Mouse (Mus musculus) embryo, embryonic 10.5 days (tissue): ENCODE data around the gene Pck1.

ENCODE experiments used
- DNase-seq: peaks from one replicate; pipeline ENCODE4 v3.0.0-alpha.2; 2015; ENCODE audit warnings: low spot score

The Pck1 gene

GRCm38 (mm10) chr2:173151352-173151751, 1.5 kb upstream of the Pck1 start:
- no peak for DNase-seq

DNA sequence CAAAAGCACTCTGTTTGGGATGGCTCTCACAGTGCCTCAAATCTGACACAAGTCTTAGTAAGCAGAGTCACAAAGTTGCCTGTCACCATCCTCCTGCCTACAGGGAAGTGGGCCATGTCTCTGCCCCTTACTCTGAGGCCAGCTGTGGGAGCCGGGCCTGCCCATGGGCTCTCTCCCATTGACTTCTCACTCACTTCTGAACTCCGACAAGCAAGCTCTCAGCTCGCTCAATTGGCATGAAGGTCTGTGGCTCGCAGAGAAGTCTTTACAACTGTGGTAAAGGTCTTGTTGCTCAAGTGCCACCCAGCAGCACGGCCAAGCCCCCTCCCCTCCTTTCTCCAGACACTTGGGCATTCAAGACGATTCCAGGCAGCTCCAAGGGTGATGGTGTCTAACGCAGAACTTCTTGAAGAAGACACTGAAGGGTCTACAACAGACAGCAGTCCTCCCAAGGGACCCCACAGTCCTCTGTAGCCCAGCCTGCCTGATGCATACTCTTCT, 1.0 kb upstream of the Pck1 start:
- no peak for DNase-seq

DNA sequence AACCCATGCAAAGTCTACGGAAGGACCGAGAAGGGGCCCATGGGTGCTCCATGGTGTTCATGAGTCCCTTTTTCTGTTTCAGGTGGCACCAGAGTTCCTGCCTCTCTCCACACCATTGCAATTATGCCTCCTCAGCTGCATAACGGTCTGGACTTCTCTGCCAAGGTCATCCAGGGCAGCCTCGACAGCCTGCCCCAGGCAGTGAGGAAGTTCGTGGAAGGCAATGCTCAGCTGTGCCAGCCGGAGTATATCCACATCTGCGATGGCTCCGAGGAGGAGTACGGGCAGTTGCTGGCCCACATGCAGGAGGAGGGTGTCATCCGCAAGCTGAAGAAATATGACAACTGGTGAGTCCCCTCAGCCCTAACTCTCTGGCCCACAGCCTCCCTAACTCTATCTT, 418 bp downstream of the Pck1 start:
- DNase-seq, result no peak

GRCm38 (mm10) chr2:173154513-173154912, 1.7 kb downstream of the Pck1 start:
- no peak for DNase-seq

DNA sequence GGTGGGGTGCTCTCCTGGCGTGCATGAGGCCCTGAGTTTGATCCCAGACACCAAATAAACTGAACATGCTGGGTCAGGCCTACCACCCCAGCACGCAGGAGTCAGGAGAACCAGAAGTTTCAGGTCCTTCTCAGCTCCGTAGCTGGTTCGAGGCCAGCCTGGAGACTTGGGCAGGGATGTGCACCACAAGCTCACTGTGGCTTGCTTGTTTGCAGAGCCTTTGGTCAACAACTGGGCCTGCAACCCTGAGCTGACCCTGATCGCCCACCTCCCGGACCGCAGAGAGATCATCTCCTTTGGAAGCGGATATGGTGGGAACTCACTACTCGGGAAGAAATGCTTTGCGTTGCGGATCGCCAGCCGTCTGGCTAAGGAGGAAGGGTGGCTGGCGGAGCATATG, 2.1 kb downstream of the Pck1 start:
- no peak for DNase-seq

GRCm38 (mm10) chr2:173155907-173156306, 3.1 kb downstream of the Pck1 start:
- no peak for DNase-seq

DNA sequence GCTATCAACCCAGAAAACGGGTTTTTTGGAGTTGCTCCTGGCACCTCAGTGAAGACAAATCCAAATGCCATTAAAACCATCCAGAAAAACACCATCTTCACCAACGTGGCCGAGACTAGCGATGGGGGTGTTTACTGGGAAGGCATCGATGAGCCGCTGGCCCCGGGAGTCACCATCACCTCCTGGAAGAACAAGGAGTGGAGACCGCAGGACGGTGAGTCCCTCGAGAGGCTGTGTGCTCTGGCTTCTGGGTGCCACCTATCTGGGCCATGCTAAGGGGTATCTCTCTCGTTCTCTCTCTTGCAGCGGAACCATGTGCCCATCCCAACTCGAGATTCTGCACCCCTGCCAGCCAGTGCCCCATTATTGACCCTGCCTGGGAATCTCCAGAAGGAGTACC, 4.1 kb downstream of the Pck1 start:
- DNase-seq, result no peak

DNA sequence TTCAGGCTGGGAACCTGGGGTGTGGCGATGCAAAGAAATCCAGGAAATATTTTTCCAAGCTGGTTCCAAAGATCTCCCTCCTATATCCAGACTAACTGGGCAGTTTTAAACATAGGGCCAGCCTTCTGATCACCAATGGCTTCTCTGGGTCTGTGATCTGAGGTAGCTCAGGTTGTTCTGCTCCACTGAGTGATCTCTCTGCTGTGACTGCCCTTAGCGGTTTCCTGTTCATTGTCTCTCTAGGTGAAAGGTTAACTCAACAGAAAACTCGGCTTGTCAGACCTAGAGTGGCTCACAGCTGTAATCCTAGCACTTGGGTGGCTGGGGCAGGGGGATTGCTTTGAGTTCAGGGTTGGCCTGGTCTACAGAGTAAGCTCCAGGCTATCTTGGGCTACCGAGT, 4.5 kb downstream of the Pck1 start:
- DNase-seq, result no peak

GRCm38 (mm10) chr2:173157871-173158270, 5.0 kb downstream of the Pck1 start:
- DNase-seq, result no peak

GRCm38 (mm10) chr2:173158390-173159055, 5.7 kb downstream of the Pck1 start:
- no peak for DNase-seq

GRCm38 (mm10) chr2:173159354-173160311, 6.8 kb downstream of the Pck1 start:
- peak; percentile 91 for DNase-seq

- DNase-seq, result no peak
Observed at GRCm38 (mm10) chr2:173163380-173163779, 10.5 kb downstream of the Pck1 start.

- DNase-seq, result peak; percentile 62
Observed at GRCm38 (mm10) chr2:173164358-173164757, 11.5 kb downstream of the Pck1 start.

GRCm38 (mm10) chr2:173164946-173165345, 12.1 kb downstream of the Pck1 start:
- no peak for DNase-seq

GRCm38 (mm10) chr2:173165357-173165756, 12.5 kb downstream of the Pck1 start:
- no peak for DNase-seq

GRCm38 (mm10) chr2:173168411-173168851, 15.6 kb downstream of the Pck1 start:
- DNase-seq, result no peak

DNA sequence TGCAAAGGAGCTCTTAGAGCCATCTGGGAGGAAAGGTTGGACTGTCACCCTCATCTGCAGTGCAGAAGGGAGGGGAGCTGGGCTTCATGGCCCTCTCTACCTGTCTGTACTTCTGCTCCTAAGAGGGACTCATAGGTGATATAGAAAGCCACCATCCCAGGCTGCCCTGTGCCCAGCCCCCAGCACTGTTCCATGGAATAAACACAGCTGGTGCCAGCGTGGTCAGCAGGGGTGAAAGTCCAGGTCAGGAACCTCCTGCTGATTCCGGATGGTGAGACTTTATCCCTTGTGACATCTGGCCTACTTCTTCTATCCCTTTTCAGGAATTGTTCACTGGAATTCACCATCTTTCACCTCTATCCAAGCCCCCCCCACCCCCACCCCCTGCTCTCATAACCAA, 17.2 kb downstream of the Pck1 start:
- DNase-seq, result no peak

GRCm38 (mm10) chr2:173170715-173171114, 17.9 kb downstream of the Pck1 start:
- peak; percentile 29 for DNase-seq

DNA sequence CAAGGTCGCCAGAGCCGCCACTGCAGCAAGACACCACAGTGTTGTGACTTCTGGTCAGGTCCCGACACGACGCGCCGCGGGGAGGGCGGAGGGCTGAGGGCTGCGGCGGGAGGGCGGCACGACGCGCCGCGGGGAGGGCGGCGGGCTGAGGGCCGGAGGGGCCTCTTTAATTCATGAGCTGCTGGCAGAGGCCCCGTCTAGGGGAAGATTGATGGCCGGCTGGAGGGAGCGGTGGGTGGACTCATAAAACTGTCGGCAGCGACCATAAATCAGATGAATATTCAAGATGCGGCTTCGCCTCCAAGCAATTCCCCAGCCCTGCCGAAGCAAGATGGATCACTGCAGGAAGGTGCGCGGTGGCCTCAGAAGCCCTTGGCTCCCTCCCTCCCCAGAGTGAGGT, 18.6 kb downstream of the Pck1 start:
- peak; percentile 88 for DNase-seq

- DNase-seq, result no peak
Observed at GRCm38 (mm10) chr2:173171956-173172355, 19.1 kb downstream of the Pck1 start.

DNA sequence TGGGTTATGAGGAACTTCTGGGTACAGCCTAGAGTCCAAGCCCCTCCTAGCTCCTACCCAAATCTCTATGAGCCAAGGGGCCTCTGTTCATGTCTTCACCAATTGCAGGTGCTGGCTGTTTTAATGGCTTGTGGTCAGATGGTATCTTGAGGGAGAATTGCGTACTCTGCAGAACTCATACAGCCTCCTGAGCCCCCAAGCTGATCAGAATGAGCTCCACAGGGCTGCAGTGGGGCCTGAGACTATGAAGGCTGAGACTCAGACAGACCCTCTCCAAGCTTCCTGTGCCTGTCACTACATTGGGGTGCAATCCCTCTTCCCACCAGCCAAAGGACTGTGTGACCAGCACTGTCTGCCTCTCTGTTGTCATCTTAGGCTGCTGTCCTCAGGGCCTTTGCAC, 19.5 kb downstream of the Pck1 start:
- DNase-seq, result no peak

DNA sequence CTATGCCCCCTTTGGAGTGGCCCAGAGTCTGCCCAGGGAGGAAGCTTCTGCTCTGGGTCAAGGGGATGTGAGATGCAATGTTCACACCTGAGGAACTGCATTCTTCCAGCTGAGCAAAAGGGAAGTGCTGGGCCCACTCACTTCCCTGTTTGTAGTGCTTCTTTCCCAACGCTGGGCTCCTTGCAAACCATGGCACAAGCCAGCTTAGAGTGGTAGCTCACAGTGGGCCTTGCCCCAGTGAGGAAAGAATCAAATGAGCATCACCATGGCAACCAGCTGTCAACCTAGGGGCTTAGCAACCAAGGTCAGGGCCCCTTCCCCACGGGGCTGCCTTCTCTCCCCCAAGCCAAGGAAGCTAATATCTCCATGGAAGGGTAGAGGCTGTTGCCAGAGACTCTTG, 20.2 kb downstream of the Pck1 start:
- peak; percentile 86 for DNase-seq
